ENCODE assay signal across 8 mouse cellular contexts in the genomic region with DNA sequence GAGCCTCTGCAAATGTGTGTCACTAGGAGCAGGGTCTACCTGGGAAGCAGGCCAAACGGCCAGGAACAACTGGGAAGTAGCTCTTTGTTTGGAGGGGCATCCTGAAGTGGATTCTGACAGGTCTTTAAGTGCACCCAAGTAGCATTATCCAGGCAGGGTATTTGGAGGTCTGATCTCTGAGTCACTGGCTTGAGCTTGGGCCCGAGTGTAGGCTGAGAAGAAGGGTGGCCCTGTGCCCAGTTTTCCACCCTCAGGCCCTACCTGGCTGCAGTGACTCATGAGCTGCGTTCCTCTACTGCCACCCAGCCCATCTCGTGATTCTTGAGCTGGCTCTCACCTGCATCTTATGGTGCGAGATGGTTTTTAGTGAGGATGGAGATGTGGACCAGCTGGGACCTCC.
DNase-seq lines count a peak whose midpoint lies in the region.
"Had no signal": no experiment of that assay in that cellular context is flagged by ENCODE, and none has a peak within 500 bp of the region (broad histone marks: within the 10 kb centered on the region; RNA-seq: fewer than 3 reads in every experiment).

No protein-coding gene starts in this region.

- peak; percentile 18 to 46 for DNase-seq in lung, adult 18-20 months
- DNase-seq in lung, postnatal 10 days, result no peak
- DNase-seq in 3134 (ENCODE audit: extremely low read depth, insufficient read length, low spot score) (peak; percentile 78), 3T3-L1 (ENCODE audit: low read depth, low spot score) (peak; percentile 89)
- DNase-seq in cerebellum, adult 9-11 months, result peak; percentile 88
- DNase-seq in kidney, adult 11 months, result no peak
- no peak for DNase-seq in thymus, postnatal 4 days
- DNase-seq: kidney, postnatal 14 days had no signal

Comparison
In these comparisons a context has a peak if more than half of its experiments do, and no peak if none do; other contexts are left out.
1. DNase-seq: peak in lung, adult 18-20 months (2 of 2), 3134 (single experiment), 3T3-L1 (single experiment) and cerebellum, adult 9-11 months (single experiment); none in lung, postnatal 10 days (single experiment), kidney, adult 11 months (single experiment) and thymus, postnatal 4 days (single experiment).